23 mouse cellular contexts compared by ENCODE assay signal in genomic region chr6:143232718-143233117, GRCm38 (mm10).
DNase-seq lines count a peak whose midpoint lies in the region; ATAC-seq lines count a peak whose summit lies in the region.
"Had no signal": no experiment of that assay in that cellular context is flagged by ENCODE, and none has a peak within 500 bp of the region (broad histone marks: within the 10 kb centered on the region; RNA-seq: fewer than 3 reads in every experiment).

No protein-coding gene starts in this region.

- peaks cover 10% of the 10 kb centered on the region for H3K4me1 ChIP-seq in kidney, embryonic 15.5 days
- no peaks in the 10 kb centered on the region for H3K4me1 ChIP-seq in heart, embryonic 11.5 days (ENCODE audit: control insufficient read depth, insufficient read depth, low read length)
- H3K4me1 ChIP-seq: embryonic facial prominence, embryonic 15.5 days; heart, embryonic 15.5 days; hindbrain, embryonic 13.5 days had no signal

- 52% methylated on average over 11 of the region's 11 CpGs for WGBS in kidney, embryonic 15.5 days
- 90% methylated on average over 11 of the region's 11 CpGs for WGBS in heart, embryonic 11.5 days (ENCODE audit: insufficient replicate concordance)

- H3K27ac ChIP-seq in kidney, embryonic 15.5 days, result no peak overlapping the region
- H3K27ac ChIP-seq in heart, embryonic 11.5 days (ENCODE audit: low read depth, low read length), result no peak overlapping the region
- H3K27ac ChIP-seq: embryonic facial prominence, embryonic 15.5 days; forebrain, embryonic 10.5 days; gastrocnemius, adult 2 months; heart, embryonic 10.5 days; heart, embryonic 15.5 days; hindbrain, embryonic 13.5 days had no signal

- H3K4me2 ChIP-seq in kidney, embryonic 15.5 days, result no peak overlapping the region
- no peak overlapping the region for H3K4me2 ChIP-seq in heart, embryonic 11.5 days
- H3K4me2 ChIP-seq: embryonic facial prominence, embryonic 15.5 days; heart, embryonic 15.5 days; hindbrain, embryonic 13.5 days had no signal

- H3K27me3 ChIP-seq in kidney, embryonic 15.5 days, result peaks cover 15% of the 10 kb centered on the region; the same call in 1 of the 2 replicates
- H3K27me3 ChIP-seq in heart, embryonic 11.5 days (ENCODE audit: control insufficient read depth, insufficient read depth, low read length), result no peaks in the 10 kb centered on the region
- H3K27me3 ChIP-seq: embryonic facial prominence, embryonic 15.5 days; heart, embryonic 15.5 days; hindbrain, embryonic 13.5 days had no signal

- 0 out of 2 replicates have a peak, but pooled peaks have one; percentile 52 for ATAC-seq in kidney, embryonic 15.5 days (replicated peaks; ENCODE audit: low FRiP score)
- ATAC-seq in heart, embryonic 11.5 days (replicated peaks; ENCODE audit: insufficient number of reproducible peaks, low FRiP score, low TSS enrichment), result no peak
- ATAC-seq: forebrain, embryonic 14.5 days had no signal

- no peak overlapping the region for H3K4me3 ChIP-seq in kidney, embryonic 15.5 days (replicated peaks)
- H3K4me3 ChIP-seq in heart, embryonic 11.5 days (ENCODE audit: low read depth, low read length), result no peak overlapping the region
- H3K4me3 ChIP-seq: embryonic facial prominence, embryonic 15.5 days; erythroblast, embryonic 14.5 days; forebrain, embryonic 10.5 days; gastrocnemius, adult 2 months; heart, embryonic 10.5 days; heart, embryonic 15.5 days; hindbrain, embryonic 13.5 days had no signal

- no peaks in the 10 kb centered on the region for H3K36me3 ChIP-seq in kidney, embryonic 15.5 days
- no peaks in the 10 kb centered on the region for H3K36me3 ChIP-seq in heart, embryonic 11.5 days (ENCODE audit: control insufficient read depth, insufficient read depth, low read length)
- H3K36me3 ChIP-seq: embryonic facial prominence, embryonic 15.5 days; forebrain, embryonic 10.5 days; heart, embryonic 10.5 days; heart, embryonic 15.5 days; hindbrain, embryonic 13.5 days had no signal

- H3K9me3 ChIP-seq in kidney, embryonic 15.5 days (replicated peaks), result no peaks in the 10 kb centered on the region
- no peaks in the 10 kb centered on the region for H3K9me3 ChIP-seq in heart, embryonic 11.5 days (replicated peaks; ENCODE audit: control insufficient read depth, low read length)
- H3K9me3 ChIP-seq: embryonic facial prominence, embryonic 15.5 days; forebrain, embryonic 10.5 days; heart, embryonic 10.5 days; heart, embryonic 15.5 days; hindbrain, embryonic 13.5 days had no signal

- H3K9ac ChIP-seq in kidney, embryonic 15.5 days, result no peak overlapping the region
- no peak overlapping the region for H3K9ac ChIP-seq in heart, embryonic 11.5 days (ENCODE audit: low read depth, low read length)
- H3K9ac ChIP-seq: embryonic facial prominence, embryonic 15.5 days; heart, embryonic 15.5 days; hindbrain, embryonic 13.5 days had no signal

- peak; percentile 52 for DNase-seq in A20 (ENCODE audit: low read depth, low spot score)
- DNase-seq in kidney, adult 18-20 months, result peak; percentile 10
- peak; percentile 50 for DNase-seq in kidney, postnatal 14 days
- DNase-seq in yolk sac, embryonic 10.5 days (ENCODE audit: low spot score), result no peak
- DNase-seq in cerebellum, postnatal 4 days (ENCODE audit: low spot score in 2 of 2), result no peak
- no peak for DNase-seq in layer of hippocampus, adult 8-10 months (ENCODE audit: low spot score in 2 of 2)
- DNase-seq: adrenal gland, postnatal 14 days; cerebellum, adult 18-20 months; cerebellum, adult 9-11 months; embryo, embryonic 11 days; gastrocnemius, adult 2 months; gastrocnemius, postnatal 25 days; heart, adult 11 months; heart, postnatal 14 days had no signal

Comparison
In these comparisons a context has a peak if more than half of its experiments do, and no peak if none do; other contexts are left out.
1. DNase-seq: peak in A20 (single experiment), kidney, adult 18-20 months (single experiment) and kidney, postnatal 14 days (single experiment); none in yolk sac, embryonic 10.5 days (single experiment), cerebellum, postnatal 4 days (0 of 2) and layer of hippocampus, adult 8-10 months (0 of 2).